Mouse (Mus musculus): ENCODE results near the gene Gm26965. TPM values are rescaled to one million over a fixed set of nuclear protein-coding genes. Genes with fewer than 3 reads are reported as not detected.
"Not testable (repeated sequence)": the region's sequence is repeated elsewhere in the genome, so short reads cannot be mapped to it uniquely, and the experiment has no call there.

The Gm26965 gene
- polyA plus RNA-seq, 1 experiment, result not detected

- no peak overlapping the region for H3K4me3 ChIP-seq (ENCODE audit: extremely low read depth, insufficient read depth, insufficient read length)
- no peak for TF ChIP-seq POLR2A (IDR thresholded peaks at IDR 0.05; ENCODE audit: low read depth, low read length)
- peaks cover 1% of the 10 kb centered on the region; the same call in 1 of the 2 replicates for H3K4me1 ChIP-seq (ENCODE audit: control insufficient read depth, insufficient read depth, insufficient read length)
- no peaks in the 10 kb centered on the region for H3K27me3 ChIP-seq (ENCODE audit: control insufficient read depth, insufficient read depth, low read length)
- peaks cover 6% of the 10 kb centered on the region; the same call in 1 of the 2 replicates for H3K36me3 ChIP-seq (ENCODE audit: control insufficient read depth, insufficient read depth, low read length)
- no peak for DNase-seq (ENCODE audit: low read depth in 1 of 2, low spot score in 2 of 2)
- 84% methylated on average over 3 of the region's 3 CpGs for WGBS
- H3K27ac ChIP-seq (ENCODE audit: insufficient read depth, low read length), result no peak overlapping the region
Observed at GRCm38 (mm10) chr13:67469274-67469673, 56.7 kb downstream of the Gm26965 start.

GRCm38 (mm10) chr13:67463506-67464185 is 62.3 kb downstream of the Gm26965 start:
- WGBS, result 15% methylated on average over 3 of the region's 5 CpGs
- H3K27ac ChIP-seq (ENCODE audit: insufficient read depth, low read length); H3K36me3 ChIP-seq (ENCODE audit: control insufficient read depth, insufficient read depth, low read length); H3K27me3 ChIP-seq (ENCODE audit: control insufficient read depth, insufficient read depth, low read length); H3K4me1 ChIP-seq (ENCODE audit: control insufficient read depth, insufficient read depth, insufficient read length); H3K4me3 ChIP-seq (ENCODE audit: extremely low read depth, insufficient read depth, insufficient read length): not testable (repeated sequence)
- DNase-seq (ENCODE audit: low read depth in 1 of 2, low spot score in 2 of 2), result peak; percentile 6 to 7

GRCm38 (mm10) chr13:67452021-67452309 is 74.0 kb downstream of the Gm26965 start:
- Histone ChIP-seq H3K27ac (ENCODE audit: insufficient read depth, low read length) (0 out of 2 replicates have a peak overlapping the region, but pooled peaks have one; percentile 33), H3K4me3 (ENCODE audit: extremely low read depth, insufficient read depth, insufficient read length) (no peak overlapping the region)
- WGBS, result 34% methylated on average over 3 of the region's 3 CpGs

GRCm38 (mm10) chr13:67451172-67452020 is 74.6 kb downstream of the Gm26965 start, which contains the start of gene Zfp874a:
Gene Zfp874a (minus strand): TSS chr13:67451624.
- 0 out of 2 replicates have a peak within 1 kb of the TSS, but pooled peaks have one; percentile 33 for H3K27ac ChIP-seq (ENCODE audit: insufficient read depth, low read length)
- WGBS, result 1% methylated on average over 20 of the region's 20 CpGs

More at GRCm38 (mm10) chr13:67452021-67452309, 74.0 kb downstream of the Gm26965 start:
- TF ChIP-seq CTCF (IDR thresholded peaks at IDR 0.05; ENCODE audit: extremely low read depth, insufficient read depth, insufficient read length, insufficient replicate concordance), result no peak
- no peak for TF ChIP-seq POLR2A (IDR thresholded peaks at IDR 0.05; ENCODE audit: low read depth, low read length)
- Histone ChIP-seq H3K36me3 (ENCODE audit: control insufficient read depth, insufficient read depth, low read length) (no peaks in the 10 kb centered on the region; the same call in 1 of the 2 replicates), H3K27me3 (ENCODE audit: control insufficient read depth, insufficient read depth, low read length) (no peaks in the 10 kb centered on the region), H3K4me1 (ENCODE audit: control insufficient read depth, insufficient read depth, insufficient read length) (no peaks in the 10 kb centered on the region)
- no peak for DNase-seq (ENCODE audit: low read depth in 1 of 2, low spot score in 2 of 2)

More at GRCm38 (mm10) chr13:67451172-67452020, 74.6 kb downstream of the Gm26965 start, which contains the start of gene Zfp874a:
- Histone ChIP-seq H3K36me3 (ENCODE audit: control insufficient read depth, insufficient read depth, low read length) (peaks cover 2% of the 10 kb centered on the region), H3K4me3 (ENCODE audit: extremely low read depth, insufficient read depth, insufficient read length) (peak within 1 kb of the TSS; percentile 77), H3K27me3 (ENCODE audit: control insufficient read depth, insufficient read depth, low read length) (no peaks in the 10 kb centered on the region), H3K4me1 (ENCODE audit: control insufficient read depth, insufficient read depth, insufficient read length) (no peaks in the 10 kb centered on the region)
- no peak for TF ChIP-seq POLR2A (IDR thresholded peaks at IDR 0.05; ENCODE audit: low read depth, low read length)
- no peak for TF ChIP-seq CTCF (IDR thresholded peaks at IDR 0.05; ENCODE audit: extremely low read depth, insufficient read depth, insufficient read length, insufficient replicate concordance)
- DNase-seq (ENCODE audit: low read depth in 1 of 2, low spot score in 2 of 2), result peak; percentile 66 to 89

Other genes starting within 250 kb of the Gm26965 start
- gene Zfp458, start 247.7 kb downstream of the Gm26965 start, polyA plus RNA-seq (2012; rRNA removed), result 0.41 TPM in 2 replicates
- 0.90 and 1.1 TPM in 2 replicates for gene Zfp457, start 219.7 kb downstream of the Gm26965 start, polyA plus RNA-seq (2012; rRNA removed)
- 0.62 and 0.77 TPM in 2 replicates for gene Zfp595, start 193.6 kb downstream of the Gm26965 start, polyA plus RNA-seq (2012; rRNA removed)
- not detected in 2 replicates for gene Gm28044, start 165.6 kb downstream of the Gm26965 start, polyA plus RNA-seq (2012; rRNA removed)
- 0.14 and 0.32 TPM in 2 replicates for gene Zfp953, start 165.5 kb downstream of the Gm26965 start, polyA plus RNA-seq (2012; rRNA removed)
- gene Gm28041, start 150.4 kb downstream of the Gm26965 start, polyA plus RNA-seq (2012; rRNA removed), result 0.20 and 0.26 TPM in 2 replicates
- 0.19 and 0.30 TPM in 2 replicates for gene Zfp456, start 150.3 kb downstream of the Gm26965 start, polyA plus RNA-seq (2012; rRNA removed)
- gene Zfp429, start 126.3 kb downstream of the Gm26965 start, polyA plus RNA-seq (2012; rRNA removed), result 2.7 and 2.9 TPM in 2 replicates
- 0.23 and 0.33 TPM in 2 replicates for gene Zfp459, start 104.7 kb downstream of the Gm26965 start, polyA plus RNA-seq (2012; rRNA removed)
- gene Zfp874a, start 74.5 kb downstream of the Gm26965 start, polyA plus RNA-seq (2012; rRNA removed), result 0.40 and 1.3 TPM in 2 replicates
- 1.9 and 2.8 TPM in 2 replicates for gene Zfp874b, start 41.9 kb downstream of the Gm26965 start, polyA plus RNA-seq (2012; rRNA removed)
- 0.48 and 0.62 TPM in 2 replicates for gene Zfp58, start 25.6 kb downstream of the Gm26965 start, polyA plus RNA-seq (2012; rRNA removed)
- gene Zfp87, start within 50 bp of the Gm26965 start, polyA plus RNA-seq (2012; rRNA removed), result 8.4 and 13.3 TPM in 2 replicates
- gene Zfp748, start 27.7 kb upstream of the Gm26965 start, polyA plus RNA-seq (2012; rRNA removed), result 1.8 and 1.9 TPM in 2 replicates
- gene Zfp729b, start 83.6 kb upstream of the Gm26965 start, polyA plus RNA-seq (2012; rRNA removed), result 0.29 and 0.33 TPM in 2 replicates
- gene Gm49345, start 111.6 kb upstream of the Gm26965 start, polyA plus RNA-seq (2012; rRNA removed), result 0.13 TPM in 1 of 2 replicates, not detected in the other
- gene Zfp729a, start 111.6 kb upstream of the Gm26965 start, polyA plus RNA-seq (2012; rRNA removed), result 0.39 and 0.57 TPM in 2 replicates
- 2.8 and 4.2 TPM in 2 replicates for gene Zfp738, start 160.9 kb upstream of the Gm26965 start, polyA plus RNA-seq (2012; rRNA removed)
- gene Zfp65, start 203.0 kb upstream of the Gm26965 start, polyA plus RNA-seq (2012; rRNA removed), result 0.59 and 0.77 TPM in 2 replicates
- 0.26 and 0.46 TPM in 2 replicates for gene Zfp85, start 229.1 kb upstream of the Gm26965 start, polyA plus RNA-seq (2012; rRNA removed)